Mouse (Mus musculus) adrenal gland, adult (tissue): Measurements from ENCODE around the gene Ntf5.
"Not testable (repeated sequence)": the region's sequence is repeated elsewhere in the genome, so short reads cannot be mapped to it uniquely, and the experiment has no call there.

Experiments used
- DNase-seq, 2 experiments: peaks; one replicate each; pipeline ENCODE4 v3.0.0; 2022 to 2023; ENCODE audit warnings: low spot score in 1 of 2; ENCODE audit not compliant: inconsistent age in 2 of 2

Ntf5 gene

DNA sequence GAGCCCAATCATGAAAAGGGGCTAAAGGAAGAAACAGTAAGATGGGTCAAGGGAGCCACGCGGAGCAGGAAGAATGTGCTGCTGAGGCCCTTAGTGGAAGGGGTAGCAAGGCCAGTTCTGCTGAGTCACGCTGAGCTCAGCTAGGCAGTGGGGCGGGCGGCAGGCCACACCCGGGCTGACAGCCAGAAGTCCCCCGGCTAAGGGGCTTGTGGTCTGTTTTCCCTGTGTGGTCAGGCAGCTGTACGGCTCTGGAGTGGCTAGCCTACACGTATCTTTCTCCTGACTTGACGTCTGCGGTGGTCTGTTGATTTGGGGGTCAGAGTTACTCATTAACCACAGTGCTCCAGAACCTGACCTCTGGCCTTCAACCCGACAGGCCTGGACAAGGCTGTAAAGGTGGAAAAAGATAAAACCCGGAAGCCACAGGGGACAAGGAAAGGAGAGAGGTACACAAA, 47.4 kb downstream of the Ntf5 start:
- DNase-seq, result peak; percentile 89 to 95

DNA sequence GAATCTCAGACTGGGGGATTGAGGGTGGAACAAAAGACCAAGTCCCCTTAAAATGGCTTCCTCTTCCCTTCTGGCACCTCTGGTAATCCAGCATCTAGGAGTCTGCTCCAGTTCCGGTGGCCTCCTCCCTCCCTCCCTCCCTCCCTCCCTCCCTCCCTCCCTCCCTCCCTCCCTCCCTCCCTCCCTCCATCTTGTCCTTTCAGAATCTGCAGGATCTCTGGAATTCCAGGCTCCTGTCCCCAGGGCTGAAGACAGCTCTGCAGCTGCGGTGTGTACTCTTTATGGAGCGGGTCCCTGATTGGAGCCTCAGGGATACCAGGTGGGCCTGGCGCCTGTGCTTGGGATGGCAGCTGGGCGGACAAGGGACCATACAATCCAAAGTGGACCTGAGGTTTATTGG, 47.8 kb downstream of the Ntf5 start:
- DNase-seq, result peak; percentile 45 to 71

DNA sequence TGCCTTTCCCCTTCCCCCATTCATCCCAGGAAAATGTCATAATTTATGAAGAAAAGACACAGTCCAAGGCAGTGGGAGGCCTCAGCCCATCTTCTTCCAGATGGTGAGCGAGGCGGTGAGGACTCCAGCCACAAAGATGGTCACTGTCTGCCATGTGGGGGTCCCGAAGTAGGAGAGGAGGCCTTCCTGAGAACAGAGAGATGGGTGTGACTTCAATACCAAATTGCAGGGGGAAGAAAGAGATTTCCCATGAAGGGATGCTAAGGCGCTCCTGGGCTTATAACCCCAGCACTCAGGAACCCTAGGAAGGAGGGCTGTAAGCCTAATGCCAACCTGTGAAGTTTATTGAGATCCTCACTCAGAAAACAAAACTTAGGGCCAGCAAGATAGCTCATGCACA, 48.3 kb downstream of the Ntf5 start:
- no peak for DNase-seq

DNA sequence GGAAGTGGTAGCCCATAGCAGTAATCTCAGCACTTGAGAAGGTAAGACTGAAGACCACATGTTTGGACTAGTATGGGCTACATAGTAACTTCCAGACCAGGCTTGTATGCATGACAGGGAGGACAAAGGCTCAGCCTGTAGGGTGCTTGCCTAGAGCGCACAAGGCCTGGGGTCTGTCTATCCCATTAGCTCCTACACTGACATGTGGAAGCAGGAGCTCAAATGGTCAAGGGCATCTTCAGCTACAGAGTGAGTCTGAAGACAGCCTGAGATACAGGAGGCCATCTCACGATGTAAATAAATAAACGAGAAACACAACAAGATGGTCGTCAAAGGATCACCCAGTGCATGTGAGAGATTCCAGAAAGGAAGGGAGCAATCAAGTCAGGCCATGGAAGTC, 48.8 kb downstream of the Ntf5 start:
- DNase-seq, result no peak

DNA sequence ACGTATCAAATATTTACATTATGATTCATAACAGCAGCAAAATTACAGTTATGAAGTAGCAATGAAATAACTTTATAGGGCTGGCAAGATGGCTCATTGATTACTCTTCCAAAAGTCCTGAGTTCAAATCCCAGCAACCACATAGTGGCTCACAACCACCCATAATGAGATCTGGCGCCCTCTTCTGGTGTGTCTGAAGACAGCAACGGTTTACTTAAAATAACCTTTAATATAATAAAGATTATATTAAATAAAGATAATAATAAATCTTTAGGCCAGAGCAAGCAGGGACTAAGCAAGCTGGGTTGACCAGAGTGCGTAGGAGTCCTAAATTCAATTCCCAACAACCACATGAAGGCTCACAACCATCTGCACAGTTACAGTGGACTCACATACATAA, 49.4 kb downstream of the Ntf5 start:
- not testable (repeated sequence) for DNase-seq

DNA sequence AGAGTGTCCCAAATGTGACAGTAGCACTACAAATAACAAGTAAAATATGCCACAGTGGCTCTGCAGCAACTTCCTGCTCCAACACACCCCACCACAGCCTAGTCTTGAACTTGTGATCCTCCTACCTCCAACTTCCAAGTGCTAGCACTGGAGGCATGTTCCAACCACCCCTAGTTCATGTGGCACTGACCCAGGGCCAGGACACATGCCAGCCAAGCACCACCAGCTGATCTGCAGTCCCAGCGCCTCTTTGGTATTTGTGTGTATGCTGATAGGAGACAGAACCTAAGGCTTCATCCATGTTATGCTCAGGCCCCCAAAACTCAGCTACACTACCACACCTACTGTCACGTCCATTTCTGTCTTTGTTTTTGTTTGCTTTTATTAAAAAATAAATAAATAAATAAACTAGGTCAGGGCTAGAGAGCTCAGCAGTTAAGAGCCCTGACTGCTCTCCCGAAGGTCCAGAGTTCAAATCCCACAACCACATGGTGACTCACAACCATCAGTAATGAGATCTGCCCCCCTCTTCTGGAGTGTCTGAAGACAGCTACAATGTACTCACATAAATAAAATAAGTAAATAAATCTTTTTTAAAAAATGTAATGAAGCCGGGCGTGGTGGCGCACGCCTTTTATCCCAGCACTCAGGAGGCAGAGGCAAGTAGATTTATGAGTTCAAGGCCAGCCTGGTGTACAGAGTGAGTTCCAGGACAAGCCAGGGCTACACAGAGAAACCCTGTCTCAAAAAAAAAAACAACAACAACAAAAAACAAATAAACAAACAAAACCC, 50.7 kb downstream of the Ntf5 start:
- peak; percentile 36 to 59 for DNase-seq

DNA sequence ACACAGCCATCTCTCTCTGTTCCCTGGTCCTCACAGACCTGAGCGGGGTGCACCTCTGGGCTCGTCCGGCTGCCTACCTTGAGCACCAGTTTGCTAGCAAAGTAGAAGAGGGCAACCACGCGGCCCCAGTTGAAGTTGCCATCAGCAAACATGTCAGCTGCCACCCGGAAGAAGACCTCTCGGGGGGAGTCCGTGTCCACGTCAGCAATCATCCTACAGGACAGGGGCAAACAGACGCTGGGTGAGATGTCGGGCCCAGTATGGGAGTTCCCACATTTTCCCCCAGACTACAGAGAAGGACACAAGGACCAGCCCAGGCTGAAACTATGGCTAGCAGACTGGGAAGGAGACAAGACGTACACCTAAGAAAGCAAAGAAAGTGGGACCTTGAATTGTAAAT, 51.6 kb downstream of the Ntf5 start:
- peak in 1 of 2 experiments; percentile 30 for DNase-seq

DNA sequence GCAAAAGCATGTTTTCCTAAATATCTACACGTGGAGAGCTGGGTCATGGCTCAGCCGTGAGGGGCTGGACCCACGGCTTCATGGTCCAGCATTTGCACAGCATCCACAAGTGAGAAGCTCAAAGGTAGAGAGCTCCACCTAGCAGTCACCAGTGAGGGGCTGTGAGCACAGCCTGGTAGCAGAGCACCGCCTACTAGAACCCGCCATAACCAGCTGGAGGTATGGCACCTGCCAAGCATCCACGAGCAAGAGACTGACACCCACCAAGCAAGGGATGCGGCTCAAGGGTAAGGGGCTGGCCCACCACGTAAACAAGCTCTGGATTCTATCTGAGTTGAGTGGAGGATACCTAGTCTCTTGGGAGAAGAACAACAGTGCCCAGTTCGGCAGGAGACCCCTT, 52.1 kb downstream of the Ntf5 start:
- DNase-seq, result peak; percentile 42 to 55

DNA sequence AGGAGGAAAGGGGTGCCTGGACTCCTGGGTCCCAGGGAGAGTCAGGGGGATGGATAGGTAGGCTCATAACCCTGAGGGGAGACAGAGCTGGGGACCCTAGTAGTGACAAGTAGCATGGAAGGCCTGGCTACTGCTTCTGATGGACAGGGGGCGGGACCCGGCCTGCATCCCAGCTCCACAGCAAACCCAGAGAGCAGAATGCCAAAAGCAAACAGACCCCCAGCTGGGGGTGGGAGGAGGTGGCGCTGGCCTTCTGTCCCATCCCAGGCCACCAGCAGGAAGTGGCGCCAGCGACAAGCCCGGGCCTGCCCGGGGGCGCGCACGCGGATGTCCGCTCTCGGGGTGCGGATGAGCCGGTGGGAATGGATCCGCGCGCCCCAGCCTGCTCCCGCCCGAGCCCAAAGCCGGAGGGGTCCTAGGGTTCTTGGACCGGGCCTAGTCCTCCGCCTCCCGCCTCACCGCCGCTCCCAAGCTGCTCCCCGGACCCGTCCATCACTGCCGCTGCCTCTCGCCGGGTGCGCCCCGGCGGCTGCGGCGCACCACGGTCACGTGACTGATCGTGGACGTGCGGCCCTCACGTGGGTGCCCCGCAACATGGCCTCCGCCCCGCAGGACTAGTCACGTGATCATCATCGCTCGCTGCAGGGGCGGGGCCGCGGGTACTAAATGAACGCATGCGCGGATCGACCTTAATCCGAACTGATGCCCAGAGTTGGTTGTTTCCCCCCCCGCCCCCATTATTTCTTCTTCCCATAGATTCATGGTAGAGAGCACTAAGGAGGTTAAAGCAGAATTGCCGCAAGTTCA, 53.0 kb downstream of the Ntf5 start, which contains the start of gene Bax:
TSS of gene Bax (minus strand) at position 616 of the 807 bp plus-strand sequence.
- peak; percentile 97 to 98 for DNase-seq
